Mouse (Mus musculus) lung, adult 2 months (tissue): ENCODE results near the gene Tmprss7.

Source experiments
- CTCF ChIP-seq: fragments of 200-500 bp; IDR thresholded peaks from 2 replicates; pipeline ENCODE4 v1.5.1; 2011; ENCODE audit warnings: mild to moderate bottlenecking, low read length, control low read depth; ENCODE audit not compliant: insufficient read depth
- POLR2A ChIP-seq: fragments of 200-500 bp; IDR thresholded peaks from 2 replicates; pipeline ENCODE4 v1.6.1; 2011; ENCODE audit warnings: low read depth, mild to moderate bottlenecking, control low read depth, low read length, borderline replicate concordance; ENCODE audit errors: extremely low read depth

DNA sequence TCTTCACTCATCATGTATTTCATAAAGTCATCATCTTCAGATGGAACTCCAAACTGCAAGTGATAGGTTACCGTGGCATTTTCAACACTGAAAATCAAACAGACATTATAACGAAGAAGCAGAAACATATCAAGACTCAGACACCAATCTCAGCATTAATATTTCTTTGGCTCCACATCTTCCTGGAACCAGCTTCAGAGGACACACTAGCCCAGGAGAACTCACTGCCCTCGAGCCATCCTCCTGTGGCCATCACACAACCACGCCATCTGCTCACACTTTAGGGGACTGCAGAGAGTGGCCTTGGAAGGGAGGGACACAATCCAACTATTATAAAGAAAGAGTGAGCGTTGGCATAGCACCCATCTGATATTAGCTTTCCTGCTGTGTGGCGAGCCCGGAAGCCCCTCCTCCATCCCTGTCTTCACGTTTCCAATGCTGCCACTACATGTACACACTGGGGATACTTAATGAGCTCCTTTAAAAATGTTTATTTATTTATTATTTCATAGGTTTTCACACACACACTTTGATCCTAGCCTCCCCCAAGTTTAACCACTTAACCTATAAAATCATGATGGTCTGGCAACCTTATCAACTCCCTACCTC is 63.9 kb downstream of the Tmprss7 start:
- no peak for TF ChIP-seq POLR2A
- TF ChIP-seq CTCF: no peak
